Mouse (Mus musculus): Measurements from ENCODE around the gene Zfp648.

DNA sequence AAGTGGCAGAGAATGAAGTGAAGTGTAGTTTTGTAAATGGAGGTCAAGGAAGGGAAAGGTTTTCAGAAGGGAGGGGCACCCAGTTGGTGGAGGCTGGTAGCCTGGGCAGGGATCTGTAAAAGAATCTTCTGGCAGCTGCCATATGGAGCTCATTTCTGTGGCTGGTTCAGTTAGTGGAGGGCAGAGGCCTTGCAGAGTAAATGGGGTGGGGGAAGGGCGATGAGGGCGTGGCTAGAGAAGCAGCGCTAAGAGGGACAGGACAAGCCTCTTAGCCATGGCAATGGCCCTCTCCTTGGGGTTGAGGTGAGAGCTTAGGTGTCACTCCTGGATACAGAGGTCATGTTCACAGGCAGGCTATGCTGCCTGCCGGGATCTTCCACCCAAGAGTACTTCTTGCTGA lies 12.4 kb upstream of the Zfp648 start:
- TF ChIP-seq GATA1 (IDR thresholded peaks at IDR 0.05; ENCODE audit: borderline replicate concordance, low read length) = no peak
- TF ChIP-seq FLI1 (IDR thresholded peaks at IDR 0.05; ENCODE audit: low read length) = no peak
